Mouse (Mus musculus) ZHBTc4 (cell line): ENCODE data around the gene Rnf144b.

Source experiments
- DNase-seq: peaks from one replicate; pipeline ENCODE4 v3.0.0-alpha.2; 2011; ENCODE audit warnings: low read depth, low spot score

The Rnf144b gene

DNA sequence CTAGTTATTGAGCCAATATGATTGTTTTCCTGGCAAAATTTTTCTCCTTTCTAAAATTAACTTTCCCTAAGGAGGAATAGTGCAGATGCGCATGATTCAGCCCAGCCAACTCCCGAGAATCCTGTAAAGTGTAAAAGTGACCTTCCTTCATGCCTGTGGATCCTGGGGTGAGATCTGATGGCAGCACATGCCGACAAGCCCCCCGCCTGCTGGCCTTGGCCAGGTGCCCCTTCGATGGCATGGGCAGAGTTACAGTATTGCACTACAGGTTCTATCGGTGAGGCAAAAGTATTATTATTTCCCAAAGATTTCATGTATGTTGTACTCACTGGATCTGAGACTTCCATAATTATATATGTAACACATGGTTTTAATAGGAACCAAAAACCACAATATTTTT is 2.5 kb downstream of the Rnf144b start:
- DNase-seq = no peak

DNA sequence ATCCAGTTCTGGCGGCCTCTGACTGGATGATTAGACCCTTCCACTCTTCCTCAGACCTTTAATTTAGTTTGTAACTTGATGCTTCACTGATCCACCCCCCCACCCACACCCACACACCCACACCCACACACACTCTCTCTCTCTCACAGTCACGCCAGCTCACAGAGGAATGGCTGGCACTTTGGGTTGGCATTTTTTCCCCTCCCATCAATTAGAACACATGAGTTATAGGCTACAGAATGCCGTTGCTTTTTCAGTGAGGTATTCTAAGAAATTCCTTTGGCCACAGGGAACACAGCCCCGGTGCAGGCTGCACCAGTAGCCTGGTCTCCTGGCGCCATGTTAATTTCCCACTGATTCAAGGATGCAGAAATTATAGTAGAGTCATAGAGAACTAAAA is 3.1 kb downstream of the Rnf144b start:
- no peak for DNase-seq

DNA sequence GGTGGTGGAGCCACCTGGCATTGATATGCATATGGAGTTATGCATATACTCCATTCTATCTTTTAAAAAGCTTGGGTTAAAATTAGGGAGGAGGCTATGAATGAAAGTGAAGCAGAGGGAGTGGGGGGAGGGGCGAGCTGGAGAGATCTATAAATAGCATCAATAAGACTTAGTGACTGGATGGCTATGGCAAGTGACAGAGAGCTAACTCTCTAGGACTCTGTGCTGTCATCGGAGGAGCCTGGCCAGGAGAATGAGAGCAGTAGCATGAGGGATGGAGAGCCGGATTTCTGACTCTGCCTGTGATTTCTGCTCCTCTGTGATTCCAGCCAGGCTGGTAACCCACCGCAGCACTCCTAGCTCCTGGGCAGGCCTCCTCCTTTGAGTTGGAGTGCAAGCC is 6.6 kb downstream of the Rnf144b start:
- peak; percentile 10 for DNase-seq

DNA sequence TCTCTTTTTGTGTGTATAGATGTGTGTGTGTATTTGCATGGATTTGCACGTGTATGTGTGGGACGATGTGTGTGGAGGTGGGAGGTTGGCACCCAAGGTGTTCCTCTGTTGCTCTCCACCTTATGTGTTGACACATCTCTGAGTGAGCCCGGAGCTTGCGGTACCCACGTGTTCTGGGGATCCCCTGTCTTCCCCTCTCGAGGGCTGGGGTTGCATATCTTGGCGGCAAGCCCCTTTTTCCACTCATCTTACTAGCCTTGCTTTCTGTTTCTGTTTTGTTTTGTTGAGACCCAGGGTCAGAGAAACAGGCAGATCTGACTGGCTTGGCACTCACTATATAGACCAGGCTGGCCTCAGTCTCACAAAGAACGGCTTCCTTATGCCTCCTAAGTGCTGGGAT is 10.6 kb downstream of the Rnf144b start:
- DNase-seq = no peak

DNA sequence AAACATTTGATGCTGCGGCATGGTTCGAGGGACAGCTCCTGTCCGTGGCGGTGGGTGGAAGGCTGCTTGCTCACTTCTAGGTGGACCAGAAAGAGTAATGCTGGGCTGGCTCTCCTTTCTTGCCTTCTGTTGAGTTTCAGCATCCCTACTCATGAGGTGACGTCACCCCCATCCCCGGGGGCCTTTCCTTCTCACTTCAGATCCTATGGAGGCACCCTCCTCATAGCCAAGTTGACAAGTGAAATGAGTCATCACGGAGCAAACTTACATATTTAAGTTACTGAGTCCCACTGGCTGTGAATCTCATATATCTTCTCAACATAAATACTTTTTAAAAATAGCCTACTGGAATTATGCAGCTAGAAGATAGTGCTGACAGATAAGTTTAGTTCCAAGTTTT is 12.4 kb downstream of the Rnf144b start:
- no peak for DNase-seq

DNA sequence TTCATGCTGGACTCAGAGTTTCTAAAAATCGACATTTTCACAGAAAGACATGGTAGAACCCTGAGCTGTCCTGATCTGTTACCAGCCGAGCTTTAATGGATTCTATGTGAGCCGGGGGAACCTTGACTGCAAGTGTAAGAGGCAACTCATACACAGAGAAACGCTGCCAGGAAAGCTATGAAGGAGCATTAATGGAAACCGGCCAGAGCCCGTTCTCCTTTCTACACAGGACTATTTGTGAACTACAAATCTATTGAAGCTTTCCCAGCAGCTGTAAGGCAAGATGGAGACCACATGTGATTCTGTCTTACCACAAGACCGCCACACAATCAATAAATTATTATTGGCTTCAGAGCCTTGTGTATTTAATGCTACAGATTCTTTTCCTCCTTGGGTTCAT is 13.3 kb downstream of the Rnf144b start:
- DNase-seq = no peak

DNA sequence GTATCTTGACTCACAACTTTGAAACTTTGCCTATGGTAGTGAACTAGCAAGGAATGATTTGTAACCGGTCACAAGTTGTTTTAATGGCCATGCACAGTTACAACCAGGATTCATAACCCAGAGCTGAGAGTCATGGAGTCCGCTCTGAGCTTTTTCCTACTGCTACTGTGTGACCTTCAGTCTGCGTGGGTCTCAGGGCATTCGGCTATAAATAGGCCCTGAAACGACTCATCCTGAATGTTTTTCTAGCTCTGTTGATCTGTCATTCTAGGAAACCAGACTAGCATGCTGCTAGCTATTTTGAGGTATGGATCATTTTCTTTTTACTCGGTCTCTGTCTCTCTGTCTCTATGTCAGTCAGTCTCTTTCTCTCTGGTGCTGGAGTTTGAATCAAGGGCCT is 20.3 kb downstream of the Rnf144b start:
- no peak for DNase-seq

DNA sequence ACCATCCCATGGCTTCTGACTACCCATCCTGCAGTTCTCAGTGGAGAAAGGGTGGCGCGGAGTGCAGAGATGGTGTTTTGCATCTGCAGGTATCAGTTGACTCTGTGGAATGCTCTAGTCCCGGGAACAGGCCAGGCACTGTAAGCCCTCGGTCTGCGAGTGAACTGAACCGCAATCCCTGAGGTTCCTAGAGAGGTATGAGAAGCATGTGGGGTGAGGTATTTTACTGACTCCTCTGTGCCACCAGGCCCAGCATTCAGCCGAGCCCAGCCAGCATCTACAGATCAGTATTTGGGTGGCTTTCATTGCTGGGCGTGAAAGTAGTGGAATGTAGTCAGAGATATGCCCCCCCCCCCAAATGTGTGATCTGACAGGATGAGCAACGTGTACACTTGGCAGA is 23.5 kb downstream of the Rnf144b start:
- DNase-seq = no peak

DNA sequence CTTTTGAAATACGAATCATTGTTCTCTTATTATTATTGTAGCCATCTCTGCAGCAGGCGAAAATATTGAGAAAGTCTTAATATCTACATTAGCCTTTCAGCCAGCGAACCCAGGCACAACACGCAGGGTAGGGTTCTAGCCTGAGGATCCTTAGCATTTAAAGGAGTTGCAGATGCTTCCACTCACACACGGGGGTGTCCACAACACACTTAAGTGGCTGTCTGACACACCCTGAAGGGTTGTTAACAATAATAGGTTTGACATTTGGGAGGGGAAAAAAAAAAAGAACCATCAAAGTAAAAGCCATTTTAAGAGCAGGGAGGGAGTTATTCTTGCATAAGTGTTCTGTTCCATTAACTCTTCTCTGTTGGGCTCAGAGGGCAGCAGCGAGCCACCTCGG is 23.9 kb downstream of the Rnf144b start:
- no peak for DNase-seq

DNA sequence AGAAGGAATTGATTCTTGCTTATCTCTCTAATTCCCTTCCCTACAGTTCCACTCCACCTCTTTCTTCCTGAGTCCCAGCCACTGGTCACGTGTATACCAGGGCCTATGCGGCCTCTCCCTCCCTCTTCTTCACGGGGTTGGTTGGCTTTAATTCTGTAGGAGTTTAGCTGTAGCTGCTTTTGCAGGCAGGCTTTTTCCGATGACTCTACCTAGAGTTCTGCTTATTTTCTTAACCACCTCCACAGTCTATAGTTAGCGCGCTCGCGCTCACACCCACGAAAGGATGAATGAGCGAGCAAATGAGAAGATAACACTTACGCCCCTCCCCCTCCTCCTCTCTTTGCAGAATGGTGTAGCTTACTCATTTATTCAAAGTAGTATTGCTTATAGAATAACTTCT is 26.1 kb downstream of the Rnf144b start:
- no peak for DNase-seq

DNA sequence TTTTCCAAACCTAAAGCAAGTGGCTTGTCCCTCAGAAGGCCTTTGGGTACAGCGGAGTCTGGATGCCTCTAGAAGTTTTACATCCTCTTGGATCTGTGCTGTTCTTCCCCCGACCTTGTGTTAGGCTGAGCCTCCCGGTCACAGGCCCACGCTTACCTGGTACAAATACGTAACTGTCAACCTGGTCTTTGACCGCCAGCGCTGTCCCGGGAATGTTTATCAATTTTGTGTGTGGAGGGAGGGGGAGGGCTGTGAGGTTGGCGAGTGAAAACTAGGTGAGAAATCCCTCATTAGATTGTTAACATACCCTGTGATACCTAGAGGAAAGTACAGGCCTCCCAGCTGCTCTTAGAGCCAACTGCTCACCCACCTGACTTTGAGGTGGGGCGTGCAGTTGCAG is 27.5 kb downstream of the Rnf144b start:
- no peak for DNase-seq

DNA sequence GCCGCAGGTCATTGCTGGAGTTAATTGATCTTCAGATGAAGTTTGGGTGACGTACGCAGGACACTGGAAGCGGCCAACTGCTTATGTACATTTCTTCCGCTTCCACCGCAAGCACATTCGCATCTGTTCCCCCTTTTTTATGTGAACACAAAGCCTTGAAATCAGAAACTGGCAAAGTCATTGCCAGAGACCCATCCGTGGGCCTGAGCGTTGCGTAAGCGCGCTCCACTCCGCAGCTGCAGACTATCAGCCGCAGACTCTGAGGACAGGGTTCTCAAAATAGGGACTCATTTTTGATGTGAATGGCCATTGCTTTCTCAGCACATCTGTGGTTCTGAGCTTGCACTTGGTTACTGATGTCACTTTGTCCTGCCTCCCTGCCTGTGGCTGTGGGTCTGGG is 28.6 kb downstream of the Rnf144b start:
- no peak for DNase-seq

DNA sequence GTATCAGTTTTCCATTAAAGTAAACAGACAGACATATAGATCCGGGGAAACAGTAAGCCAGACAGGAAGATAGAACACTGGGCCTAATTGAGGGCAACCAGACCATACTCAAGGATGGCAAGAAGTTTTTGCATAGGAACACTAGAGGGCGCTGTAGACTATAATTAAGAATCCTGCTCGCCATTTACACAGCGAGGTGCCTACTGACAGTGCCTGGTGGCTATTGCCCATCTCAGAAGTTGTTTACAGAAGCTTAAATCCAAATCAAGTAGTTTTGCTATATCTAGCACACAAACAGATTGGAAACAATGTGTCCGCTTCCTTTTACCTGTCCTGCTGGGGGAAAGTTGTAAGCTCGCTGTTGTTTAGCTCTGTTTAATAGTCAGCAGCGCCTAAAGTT is 29.9 kb downstream of the Rnf144b start:
- DNase-seq = peak; percentile 81

DNA sequence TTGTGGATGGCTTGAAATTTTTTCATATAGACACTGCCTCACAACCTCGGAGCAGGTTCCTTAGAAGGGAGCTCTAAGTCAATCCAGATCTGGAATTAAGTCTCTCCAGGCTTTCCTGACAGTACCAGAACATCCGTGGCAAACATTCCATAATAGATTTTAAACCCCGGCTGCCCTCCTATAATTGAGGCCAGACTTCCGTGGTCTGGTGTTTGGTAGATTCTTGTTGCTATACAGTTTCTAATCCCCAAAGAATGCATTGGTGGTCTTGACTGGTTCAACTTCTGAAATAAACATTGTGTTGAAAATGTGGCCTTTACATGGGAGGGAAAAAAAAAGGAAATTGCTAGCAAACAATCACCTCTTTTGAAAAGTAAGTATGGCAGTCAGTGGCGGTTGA is 30.8 kb downstream of the Rnf144b start:
- no peak for DNase-seq

DNA sequence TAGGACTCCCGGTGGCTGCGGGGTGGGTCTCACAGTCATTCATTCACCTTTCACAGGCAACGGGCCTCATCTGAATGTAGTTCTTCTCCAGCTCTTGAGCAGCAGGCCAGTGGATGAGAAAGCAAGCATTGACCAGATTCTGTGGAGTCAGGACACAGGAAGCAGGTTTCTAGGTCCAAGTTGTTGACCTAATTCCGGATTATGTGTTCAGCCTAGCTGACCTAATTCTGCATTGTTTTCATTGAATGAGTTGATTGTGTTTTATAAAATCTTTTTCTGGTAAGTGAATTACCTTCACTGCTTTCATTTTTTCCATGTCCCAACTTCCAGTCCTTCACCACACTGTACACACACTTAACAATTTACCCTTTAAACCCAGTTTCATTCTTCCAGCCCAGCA is 32.4 kb downstream of the Rnf144b start:
- DNase-seq = no peak

DNA sequence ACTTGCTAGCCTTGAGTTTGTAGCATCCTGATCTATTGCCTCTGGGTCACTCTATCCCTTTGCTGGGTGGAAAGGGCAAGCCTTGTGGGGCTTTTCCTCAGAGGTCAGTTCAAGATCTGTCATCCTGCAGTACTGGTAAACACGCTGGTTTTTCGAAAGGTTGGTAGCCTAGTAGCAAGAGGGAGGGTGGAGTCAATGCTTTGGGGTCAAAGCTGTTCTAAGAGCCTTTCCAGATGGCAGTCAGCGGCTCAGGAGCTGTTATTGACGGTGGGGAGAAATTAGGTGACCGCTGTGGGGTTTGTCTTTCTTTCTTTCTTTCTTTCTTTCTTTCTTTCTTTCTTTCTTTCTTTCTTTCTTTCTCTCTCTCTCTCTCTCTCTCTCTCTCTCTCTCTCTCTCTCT is 34.4 kb downstream of the Rnf144b start:
- DNase-seq = no peak

DNA sequence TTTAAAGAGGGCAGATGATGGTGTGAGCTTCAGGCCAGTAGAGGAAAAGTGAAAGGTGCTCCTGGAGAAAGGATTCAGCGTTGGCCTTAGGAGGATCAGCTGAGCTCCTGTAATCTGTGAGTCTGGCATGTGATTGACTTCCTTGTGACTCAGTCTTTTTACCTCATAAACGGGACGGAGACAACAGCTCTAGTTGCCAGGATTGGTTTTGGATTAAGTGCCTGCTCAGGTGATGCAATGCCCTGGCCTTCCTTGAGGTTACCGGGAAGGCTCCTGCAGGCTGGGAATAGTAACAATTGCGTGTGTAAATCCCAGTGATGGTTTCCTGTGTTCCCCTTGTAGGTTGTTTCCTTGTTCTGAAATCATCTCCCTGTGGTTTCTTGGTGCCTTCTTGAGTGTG is 39.5 kb downstream of the Rnf144b start:
- DNase-seq = no peak

DNA sequence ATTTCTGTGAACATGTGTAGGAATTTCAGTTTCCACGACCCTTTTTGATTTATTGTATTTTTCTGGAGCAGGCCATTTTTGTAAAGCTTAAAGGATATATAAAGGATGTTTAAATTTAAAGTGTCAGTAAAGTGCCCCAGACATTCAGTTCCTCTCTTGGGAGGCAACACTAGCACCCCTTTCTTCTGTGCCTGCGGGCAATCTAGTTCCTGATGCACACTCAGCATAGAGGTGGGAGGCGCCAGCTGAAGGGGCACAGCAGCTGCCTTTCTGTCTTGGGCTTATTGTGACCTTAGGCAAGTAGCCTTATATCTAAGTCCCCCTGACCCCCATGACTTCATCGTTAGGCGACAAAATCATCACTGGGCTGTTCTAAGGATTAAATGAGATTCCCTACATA is 42.3 kb downstream of the Rnf144b start:
- no peak for DNase-seq

DNA sequence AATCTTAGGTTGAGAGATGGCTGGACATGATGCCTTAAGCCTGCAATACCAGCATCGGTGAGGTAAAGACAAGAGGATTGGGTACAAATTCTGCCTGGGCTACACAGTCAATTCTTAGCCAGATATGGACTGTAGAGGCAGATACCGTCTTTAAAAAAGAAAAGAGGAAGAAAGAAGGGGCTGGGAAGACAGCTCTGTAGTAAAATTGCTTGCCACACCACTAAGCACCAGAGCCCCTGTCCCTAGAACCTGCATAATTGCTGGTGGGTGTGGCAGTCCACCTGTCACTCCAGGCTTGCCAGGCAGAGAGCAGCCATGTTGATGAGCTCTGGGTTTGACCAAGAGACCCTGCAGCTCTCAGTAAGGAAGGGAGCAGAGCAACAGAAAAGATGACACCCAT is 42.8 kb downstream of the Rnf144b start:
- no peak for DNase-seq

DNA sequence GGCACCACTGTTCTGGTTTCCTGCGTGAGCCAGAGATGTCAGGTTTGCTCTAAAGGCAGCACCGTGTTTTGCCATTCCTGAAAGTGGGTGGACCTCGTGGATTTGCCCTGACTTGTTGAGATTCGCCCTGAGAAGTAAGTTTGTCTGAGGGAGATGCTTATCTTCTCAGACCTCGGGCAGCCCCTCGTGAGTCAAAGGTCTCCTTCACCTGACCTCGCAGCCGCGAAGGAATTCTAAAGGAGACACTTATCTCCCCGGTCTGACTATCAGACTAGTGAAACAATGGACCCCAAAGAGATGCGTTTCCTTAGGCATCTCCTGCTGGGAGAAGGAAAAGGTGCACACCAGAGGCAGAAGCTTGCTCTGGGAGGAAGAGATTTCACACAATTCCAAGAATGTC is 46.0 kb downstream of the Rnf144b start:
- DNase-seq = peak; percentile 67

DNA sequence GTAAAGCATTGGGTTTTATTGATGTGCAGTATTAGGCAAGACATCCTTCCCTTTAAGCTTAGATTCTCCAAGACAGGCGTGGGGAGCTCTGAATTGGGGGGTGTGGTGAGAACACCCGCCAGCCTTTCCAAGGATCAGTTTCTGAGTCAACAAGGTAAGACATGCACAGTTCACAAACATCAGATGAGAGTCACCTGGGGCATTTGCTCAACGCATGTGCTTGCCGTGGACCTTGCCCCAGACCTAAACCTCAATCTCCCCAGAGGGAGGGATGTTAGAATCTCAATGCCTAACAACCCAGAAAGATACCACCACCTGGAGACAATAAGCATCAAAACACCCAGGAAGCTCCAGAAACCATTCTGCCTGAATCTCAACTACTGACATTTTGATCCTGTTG is 47.6 kb downstream of the Rnf144b start:
- no peak for DNase-seq

DNA sequence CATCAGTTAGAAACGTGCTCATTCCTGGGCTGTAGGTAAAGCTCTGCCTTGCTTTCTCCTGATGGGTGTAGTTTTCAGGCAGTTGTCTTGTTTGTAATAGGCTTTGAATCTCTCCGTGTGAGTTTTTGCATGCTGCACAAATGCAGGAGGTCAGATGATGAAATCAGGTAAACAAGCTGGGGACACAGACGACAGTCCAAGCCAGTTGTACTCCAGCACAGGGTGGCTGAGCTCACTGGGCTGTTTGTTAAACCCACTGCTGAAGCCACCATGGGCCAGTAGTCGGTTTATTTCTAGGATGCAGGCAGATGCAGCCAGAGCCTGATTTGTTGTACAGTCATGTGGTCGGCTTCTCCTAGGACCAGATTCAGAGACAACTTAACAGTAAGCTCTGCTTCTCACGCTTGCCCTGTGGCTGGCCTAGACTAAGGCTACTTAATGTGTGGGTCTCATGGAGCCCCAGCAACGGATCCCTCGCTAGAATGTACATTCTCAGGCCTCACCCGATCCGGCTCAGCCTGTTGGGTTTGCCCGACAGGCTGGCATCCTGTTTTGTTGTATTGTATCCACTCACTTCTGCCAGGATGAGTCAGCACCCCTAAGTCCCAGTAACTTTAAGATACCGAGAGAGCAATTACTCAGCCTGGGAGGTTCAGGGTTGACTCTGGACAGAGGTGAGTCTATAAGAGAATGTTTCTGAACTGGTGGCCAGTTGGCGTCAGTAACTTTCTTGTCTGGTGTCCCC is 48.5 kb downstream of the Rnf144b start:
- DNase-seq = no peak

DNA sequence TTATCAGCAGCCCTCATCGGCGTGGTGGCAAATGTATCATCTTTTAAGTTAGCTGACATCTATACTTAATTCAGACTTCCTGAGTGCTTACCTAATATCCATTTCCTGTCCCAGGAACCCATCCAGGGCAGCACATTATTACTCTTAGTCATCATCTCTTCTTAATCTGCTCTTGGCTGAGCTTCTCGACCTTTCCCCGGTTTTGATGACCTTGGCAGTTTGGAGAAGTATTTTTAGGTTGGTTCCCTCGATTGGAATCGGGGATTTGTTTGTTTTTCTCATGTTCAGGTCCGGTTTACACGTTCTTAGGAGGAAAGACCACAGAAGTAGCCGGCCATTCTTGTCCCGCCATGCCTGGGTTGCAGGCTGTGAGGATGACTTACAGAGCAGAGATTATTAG is 50.4 kb downstream of the Rnf144b start:
- no peak for DNase-seq

DNA sequence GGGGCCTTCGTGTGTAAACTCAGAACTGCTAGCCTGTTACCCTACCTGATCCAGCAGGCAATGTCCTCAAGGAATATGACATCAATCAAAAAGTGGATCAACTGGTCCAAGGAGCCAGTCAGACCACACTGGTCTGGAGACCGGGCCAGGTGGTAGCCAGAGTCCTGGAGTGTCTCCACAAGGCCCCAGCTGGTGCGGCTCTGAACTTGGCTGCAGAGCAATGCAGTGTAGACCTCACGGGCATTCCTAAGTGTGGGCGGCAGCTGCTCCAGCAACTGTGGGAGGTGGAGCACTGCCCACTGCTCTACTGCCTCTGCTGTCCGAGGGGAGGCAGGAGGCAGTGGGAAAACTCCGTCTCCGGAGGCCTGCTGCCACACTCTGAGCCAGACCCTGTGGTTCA is 55.7 kb downstream of the Rnf144b start:
- DNase-seq = no peak
